Mouse (Mus musculus) liver, adult 2 months (tissue): ENCODE data around the gene Krtap3-3.

ENCODE experiments used
- CTCF ChIP-seq: fragments of 200-500 bp; IDR thresholded peaks from 2 replicates; pipeline ENCODE4 v1.5.1; 2011; ENCODE audit warnings: low read depth, low read length, control low read depth
- POLR2A ChIP-seq: fragments of 200-500 bp; IDR thresholded peaks from 2 replicates; pipeline ENCODE4 v1.6.1; 2011; ENCODE audit warnings: low read length, control low read depth; ENCODE audit not compliant: insufficient read depth; ENCODE audit errors: extremely low read depth

GRCm38 (mm10) chr11:99562580-99562979 is 11.9 kb upstream of the Krtap3-3 start:
- TF ChIP-seq POLR2A (no peak), CTCF (no peak)
